Mouse (Mus musculus): ENCODE measurements at regions not wholly inside any gene's neighbourhood (a gene's known extent, or its start where the extent isn't known, plus 50 kb on each side); places are given as distances from the start of the nearest gene placed in this dataset.

DNA sequence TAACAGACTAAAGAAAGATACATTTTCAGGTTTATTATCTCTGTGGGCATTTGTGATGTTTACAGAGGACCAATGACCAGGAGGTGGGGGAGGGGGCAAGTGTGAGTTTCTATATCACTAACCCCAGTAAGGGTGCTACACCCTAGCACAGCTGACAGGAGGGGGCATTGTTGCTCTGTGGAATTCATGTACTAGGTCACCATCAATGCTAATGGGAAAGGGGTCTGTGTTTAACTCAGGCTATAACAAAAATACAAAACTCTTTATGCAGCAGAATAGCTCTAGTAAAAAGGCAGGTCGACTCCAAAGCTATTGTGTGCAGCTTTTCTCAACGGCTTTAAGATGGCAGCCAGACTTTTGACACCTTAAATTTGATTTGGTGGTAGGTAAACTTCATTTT lies 181.1 kb upstream of the Lrig3 start:
- TF ChIP-seq CTCF (IDR thresholded peaks at IDR 0.05; ENCODE audit: low read depth, low read length) (no peak), POLR2AphosphoS5 (IDR thresholded peaks at IDR 0.05; ENCODE audit: insufficient replicate concordance, low read depth, low read length) (no peak), GATA2 (IDR thresholded peaks at IDR 0.05; ENCODE audit: borderline replicate concordance, low read depth, low read length) (no peak), TAL1 (conservative IDR thresholded peaks at IDR 0.05; ENCODE audit: low read depth, low read length) (no peak), GATA1 (IDR thresholded peaks at IDR 0.05; ENCODE audit: borderline replicate concordance, low read length) (no peak)
- H3K9me3 ChIP-seq (replicated peaks), result peaks cover 41% of the 10 kb centered on the region
- no peaks in the 10 kb centered on the region for H3K36me3 ChIP-seq (replicated peaks)
- no peaks in the 10 kb centered on the region for H3K27me3 ChIP-seq (ENCODE audit: insufficient read depth, low read length)
- H3K4me1 ChIP-seq (ENCODE audit: insufficient read depth, low read depth, low read length), result no peaks in the 10 kb centered on the region
- no peak for ATAC-seq (ENCODE audit: extremely low read depth, insufficient number of reproducible peaks, low FRiP score, poor library complexity, severe bottlenecking)
- H3K4me3 ChIP-seq (ENCODE audit: low read depth, low read length), result no peak overlapping the region
- no peak for DNase-seq (ENCODE audit: low spot score)

DNA sequence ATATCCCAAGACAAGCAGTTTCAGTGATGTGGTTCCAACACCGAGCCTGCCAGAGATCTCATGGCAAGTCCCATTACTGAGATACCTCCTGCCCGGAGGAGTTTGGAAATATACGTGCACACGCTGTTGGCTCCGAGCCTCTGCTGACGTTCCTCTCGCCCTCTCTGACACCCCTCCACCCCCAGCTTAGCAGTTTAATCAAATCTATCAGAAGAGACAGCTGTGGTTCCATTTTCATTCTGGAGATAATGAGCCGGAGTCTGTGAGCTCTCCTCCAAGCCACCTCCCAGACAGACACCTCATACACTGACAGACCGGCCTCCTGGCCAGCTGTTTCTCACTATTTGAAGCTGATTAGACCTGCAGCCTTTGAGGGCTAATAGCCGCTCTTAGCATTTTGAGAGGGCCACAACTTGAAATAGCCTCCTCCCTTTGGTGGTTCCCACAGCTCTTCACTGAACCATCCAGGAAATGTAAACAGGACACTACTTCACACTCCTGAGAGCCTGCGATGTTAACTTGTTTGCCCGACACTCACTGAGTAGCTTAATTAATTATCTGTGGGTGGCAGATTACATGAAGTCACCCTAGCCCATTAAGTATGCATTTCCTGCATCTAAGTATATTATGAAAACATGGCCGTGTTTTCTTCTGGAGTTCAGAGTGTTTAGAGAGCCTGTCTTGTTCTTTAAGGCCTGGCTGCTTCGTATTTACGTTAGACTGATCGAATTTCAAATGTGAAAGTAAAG lies 180.3 kb upstream of the Lrig3 start:
- no peak for ATAC-seq (ENCODE audit: extremely low read depth, insufficient number of reproducible peaks, low FRiP score, poor library complexity, severe bottlenecking)
- no peak overlapping the region for H3K4me3 ChIP-seq (ENCODE audit: low read depth, low read length)
- H3K9me3 ChIP-seq (replicated peaks), result peaks cover 43% of the 10 kb centered on the region

DNA sequence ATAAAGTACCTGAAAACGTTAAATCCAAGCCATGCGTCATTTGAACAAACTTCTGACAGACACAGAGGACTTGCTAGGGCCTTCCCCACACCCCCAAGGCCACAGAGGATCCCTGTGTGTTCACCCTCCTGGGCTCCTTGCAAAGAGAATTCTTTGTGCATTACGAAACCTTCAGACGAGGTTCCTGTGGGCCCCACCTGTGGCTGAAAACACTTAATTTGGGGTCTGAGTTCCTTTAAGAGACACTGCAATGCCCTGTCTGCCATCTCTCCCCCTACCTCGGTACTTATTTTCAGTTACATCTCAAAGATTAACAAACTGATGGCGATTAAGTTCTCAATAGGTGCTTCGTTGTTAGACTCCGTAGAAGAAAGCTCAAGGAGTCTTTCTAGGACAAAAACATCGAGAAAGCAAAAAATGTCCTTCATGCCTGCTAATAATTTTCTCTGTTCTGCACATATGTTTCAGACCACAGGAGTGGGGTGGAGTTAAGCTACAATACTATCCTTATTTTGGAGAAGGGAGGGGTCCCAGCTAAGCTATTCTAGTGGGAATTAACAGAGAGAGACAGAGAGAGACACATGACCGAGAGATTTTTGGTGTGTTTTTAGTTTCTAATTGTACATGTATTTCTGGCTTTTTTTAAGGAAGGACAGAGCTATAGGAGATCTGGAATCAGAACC lies 179.6 kb upstream of the Lrig3 start:
- H3K4me3 ChIP-seq (ENCODE audit: low read depth, low read length), result no peak overlapping the region
- no peak for ATAC-seq (ENCODE audit: extremely low read depth, insufficient number of reproducible peaks, low FRiP score, poor library complexity, severe bottlenecking)
- H3K27me3 ChIP-seq (ENCODE audit: insufficient read depth, low read length), result no peaks in the 10 kb centered on the region
- H3K9me3 ChIP-seq (replicated peaks), result peaks cover 39% of the 10 kb centered on the region
- TF ChIP-seq GATA2 (IDR thresholded peaks at IDR 0.05; ENCODE audit: borderline replicate concordance, low read depth, low read length) (no peak), TAL1 (conservative IDR thresholded peaks at IDR 0.05; ENCODE audit: low read depth, low read length) (no peak), CTCF (IDR thresholded peaks at IDR 0.05; ENCODE audit: low read depth, low read length) (no peak), GATA1 (IDR thresholded peaks at IDR 0.05; ENCODE audit: borderline replicate concordance, low read length) (no peak), POLR2AphosphoS5 (IDR thresholded peaks at IDR 0.05; ENCODE audit: insufficient replicate concordance, low read depth, low read length) (no peak)
- no peak for DNase-seq (ENCODE audit: low spot score)
- no peaks in the 10 kb centered on the region for H3K4me1 ChIP-seq (ENCODE audit: insufficient read depth, low read depth, low read length)
- no peaks in the 10 kb centered on the region for H3K36me3 ChIP-seq (replicated peaks)

More for the DNA sequence above, 180.3 kb upstream of the Lrig3 start:
- H3K27me3 ChIP-seq (ENCODE audit: insufficient read depth, low read length), result no peaks in the 10 kb centered on the region
- H3K4me1 ChIP-seq (ENCODE audit: insufficient read depth, low read depth, low read length), result no peaks in the 10 kb centered on the region
- H3K36me3 ChIP-seq (replicated peaks), result no peaks in the 10 kb centered on the region
- TF ChIP-seq GATA1 (IDR thresholded peaks at IDR 0.05; ENCODE audit: borderline replicate concordance, low read length) (no peak), GATA2 (IDR thresholded peaks at IDR 0.05; ENCODE audit: borderline replicate concordance, low read depth, low read length) (no peak), POLR2AphosphoS5 (IDR thresholded peaks at IDR 0.05; ENCODE audit: insufficient replicate concordance, low read depth, low read length) (no peak), CTCF (IDR thresholded peaks at IDR 0.05; ENCODE audit: low read depth, low read length) (no peak), TAL1 (conservative IDR thresholded peaks at IDR 0.05; ENCODE audit: low read depth, low read length) (no peak)
- no peak for DNase-seq (ENCODE audit: low spot score)

DNA sequence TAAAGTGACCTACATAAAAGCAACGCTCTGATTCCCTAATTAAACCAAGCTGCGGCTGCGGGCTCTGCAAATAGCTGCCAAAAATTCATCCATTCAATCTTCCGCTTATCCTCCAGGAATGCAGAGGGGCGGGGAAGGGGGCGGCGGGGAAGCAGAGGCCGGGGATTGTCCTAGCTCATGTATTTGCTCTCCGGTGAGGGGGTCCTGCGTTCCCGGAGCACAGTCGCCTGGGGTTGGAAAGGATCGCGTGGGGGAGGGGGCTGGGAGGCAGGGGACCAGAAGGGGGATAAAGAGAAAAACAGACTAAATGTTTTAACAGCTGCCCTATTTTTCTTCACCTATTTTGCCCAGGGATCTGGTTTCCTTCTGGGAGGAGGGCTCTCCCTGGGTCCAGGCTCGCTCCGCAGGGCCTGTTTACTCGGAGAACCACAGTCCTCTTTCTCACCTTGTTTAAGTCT lies 179.1 kb upstream of the Lrig3 start:
- Histone ChIP-seq H3K27me3 (ENCODE audit: insufficient read depth, low read length) (no peaks in the 10 kb centered on the region), H3K4me1 (ENCODE audit: insufficient read depth, low read depth, low read length) (no peaks in the 10 kb centered on the region), H3K9me3 (replicated peaks) (peaks cover 37% of the 10 kb centered on the region), H3K4me3 (ENCODE audit: low read depth, low read length) (no peak overlapping the region), H3K36me3 (replicated peaks) (no peaks in the 10 kb centered on the region)
- no peak for ATAC-seq (ENCODE audit: extremely low read depth, insufficient number of reproducible peaks, low FRiP score, poor library complexity, severe bottlenecking)
- no peak for DNase-seq (ENCODE audit: low spot score)
- no peak for TF ChIP-seq CTCF (IDR thresholded peaks at IDR 0.05; ENCODE audit: low read depth, low read length)
- no peak for TF ChIP-seq TAL1 (conservative IDR thresholded peaks at IDR 0.05; ENCODE audit: low read depth, low read length)
- TF ChIP-seq GATA2 (IDR thresholded peaks at IDR 0.05; ENCODE audit: borderline replicate concordance, low read depth, low read length), result no peak
- no peak for TF ChIP-seq GATA1 (IDR thresholded peaks at IDR 0.05; ENCODE audit: borderline replicate concordance, low read length)
- TF ChIP-seq POLR2AphosphoS5 (IDR thresholded peaks at IDR 0.05; ENCODE audit: insufficient replicate concordance, low read depth, low read length), result no peak

DNA sequence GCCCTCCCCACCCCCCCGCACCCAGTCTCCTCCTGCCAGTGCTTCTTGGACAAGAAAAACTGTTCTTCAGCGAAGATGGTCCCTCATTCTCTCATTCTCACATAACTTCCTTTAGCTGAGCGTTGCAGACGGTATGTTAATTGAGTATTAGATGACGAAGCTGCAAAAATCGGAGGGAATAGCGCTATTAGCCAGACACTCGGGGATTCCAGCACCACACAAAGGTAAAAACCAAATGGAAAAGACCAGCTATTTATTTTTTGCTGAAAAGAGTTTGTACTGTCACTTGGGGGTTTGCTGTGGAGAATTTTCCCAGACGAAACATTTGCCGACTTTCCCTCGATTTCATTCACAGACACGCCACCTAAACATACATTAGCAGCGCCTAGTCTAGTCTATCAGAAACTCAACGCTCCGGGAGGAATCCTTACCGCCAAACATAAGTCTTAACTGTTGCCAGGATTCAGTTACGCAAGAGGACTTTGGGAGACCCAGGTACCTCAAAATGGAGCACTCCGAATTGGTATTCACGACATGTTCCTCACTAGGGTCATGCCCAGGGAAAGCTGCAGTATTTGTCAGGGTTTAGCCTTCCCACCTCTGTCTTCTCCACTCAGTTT lies 178.4 kb upstream of the Lrig3 start:
- Histone ChIP-seq H3K9me3 (replicated peaks) (peaks cover 37% of the 10 kb centered on the region), H3K4me1 (ENCODE audit: insufficient read depth, low read depth, low read length) (no peaks in the 10 kb centered on the region), H3K27me3 (ENCODE audit: insufficient read depth, low read length) (no peaks in the 10 kb centered on the region), H3K36me3 (replicated peaks) (no peaks in the 10 kb centered on the region), H3K4me3 (ENCODE audit: low read depth, low read length) (no peak overlapping the region)
- no peak for DNase-seq (ENCODE audit: low spot score)
- no peak for ATAC-seq (ENCODE audit: extremely low read depth, insufficient number of reproducible peaks, low FRiP score, poor library complexity, severe bottlenecking)
- TF ChIP-seq POLR2AphosphoS5 (IDR thresholded peaks at IDR 0.05; ENCODE audit: insufficient replicate concordance, low read depth, low read length) (no peak), GATA1 (IDR thresholded peaks at IDR 0.05; ENCODE audit: borderline replicate concordance, low read length) (no peak), TAL1 (conservative IDR thresholded peaks at IDR 0.05; ENCODE audit: low read depth, low read length) (no peak), CTCF (IDR thresholded peaks at IDR 0.05; ENCODE audit: low read depth, low read length) (no peak)

DNA sequence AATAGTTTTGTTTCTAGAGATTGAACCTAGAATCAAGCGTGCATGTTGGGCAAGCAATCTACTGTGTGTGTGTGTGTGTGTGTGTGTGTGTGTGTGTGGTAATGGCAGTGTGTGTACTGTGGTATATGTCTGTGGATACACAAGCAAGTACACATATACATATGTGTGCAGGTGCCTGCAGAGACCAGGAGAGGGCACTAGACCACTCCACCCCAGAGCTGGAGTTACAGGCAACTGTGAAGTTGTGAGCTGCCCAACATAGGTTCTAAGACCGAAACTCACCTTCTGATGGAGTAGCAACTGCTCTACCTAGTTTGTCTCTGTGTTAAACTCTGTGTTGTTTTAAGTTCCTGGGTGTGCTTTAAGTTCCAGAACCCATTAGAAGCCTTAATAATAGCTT lies 177.7 kb upstream of the Lrig3 start:
- ATAC-seq (ENCODE audit: extremely low read depth, insufficient number of reproducible peaks, low FRiP score, poor library complexity, severe bottlenecking) (no peak), DNase-seq (ENCODE audit: low spot score) (no peak)
- Histone ChIP-seq H3K36me3 (replicated peaks) (no peaks in the 10 kb centered on the region), H3K4me3 (ENCODE audit: low read depth, low read length) (no peak overlapping the region), H3K9me3 (replicated peaks) (peaks cover 37% of the 10 kb centered on the region), H3K27me3 (ENCODE audit: insufficient read depth, low read length) (no peaks in the 10 kb centered on the region), H3K4me1 (ENCODE audit: insufficient read depth, low read depth, low read length) (no peaks in the 10 kb centered on the region)
- TF ChIP-seq TAL1 (conservative IDR thresholded peaks at IDR 0.05; ENCODE audit: low read depth, low read length) (no peak), CTCF (IDR thresholded peaks at IDR 0.05; ENCODE audit: low read depth, low read length) (no peak), GATA2 (IDR thresholded peaks at IDR 0.05; ENCODE audit: borderline replicate concordance, low read depth, low read length) (no peak), GATA1 (IDR thresholded peaks at IDR 0.05; ENCODE audit: borderline replicate concordance, low read length) (no peak), POLR2AphosphoS5 (IDR thresholded peaks at IDR 0.05; ENCODE audit: insufficient replicate concordance, low read depth, low read length) (no peak)
